Comparison of ENCODE assay signal across 19 mouse cellular contexts in genomic region chr2:28384875-28385274, GRCm38 (mm10).
DNase-seq lines count a peak whose midpoint lies in the region; ATAC-seq and TF ChIP-seq lines count a peak whose summit lies in the region.
"Had no signal": no experiment of that assay in that cellular context is flagged by ENCODE, and none has a peak within 500 bp of the region (broad histone marks: within the 10 kb centered on the region; RNA-seq: fewer than 3 reads in every experiment).

No protein-coding gene starts in this region.

- peak; percentile 49 for ATAC-seq in forebrain, embryonic 12.5 days (ENCODE audit: low FRiP score)
- peak; percentile 20; the same call in 1 of the 2 replicates for ATAC-seq in hindbrain, embryonic 15.5 days (ENCODE audit: low FRiP score, low read depth)
- ATAC-seq in neural tube, embryonic 13.5 days (ENCODE audit: low read depth): peak; percentile 66

- H3K4me2 ChIP-seq in forebrain, embryonic 12.5 days: no peak overlapping the region
- H3K4me2 ChIP-seq in hindbrain, embryonic 15.5 days: no peak overlapping the region
- no peak overlapping the region for H3K4me2 ChIP-seq in neural tube, embryonic 13.5 days
- H3K4me2 ChIP-seq: embryonic facial prominence, embryonic 12.5 days; liver, embryonic 15.5 days had no signal

- no peak overlapping the region for H3K9ac ChIP-seq in forebrain, embryonic 12.5 days
- H3K9ac ChIP-seq in hindbrain, embryonic 15.5 days: no peak overlapping the region
- no peak overlapping the region for H3K9ac ChIP-seq in neural tube, embryonic 13.5 days
- H3K9ac ChIP-seq: embryonic facial prominence, embryonic 12.5 days; liver, embryonic 15.5 days had no signal

- peaks cover 48% of the 10 kb centered on the region for H3K4me1 ChIP-seq in cerebellum, adult 2 months (ENCODE audit: control insufficient read depth, insufficient read depth, low read length)
- peaks cover 63% of the 10 kb centered on the region for H3K4me1 ChIP-seq in forebrain, embryonic 12.5 days
- peaks cover 62% of the 10 kb centered on the region for H3K4me1 ChIP-seq in hindbrain, embryonic 15.5 days (replicated peaks)
- peaks cover 77% of the 10 kb centered on the region for H3K4me1 ChIP-seq in neural tube, embryonic 13.5 days (replicated peaks)
- H3K4me1 ChIP-seq: embryonic facial prominence, embryonic 12.5 days; liver, embryonic 15.5 days had no signal

- H3K36me3 ChIP-seq in forebrain, embryonic 12.5 days (replicated peaks): no peaks in the 10 kb centered on the region
- no peaks in the 10 kb centered on the region for H3K36me3 ChIP-seq in hindbrain, embryonic 15.5 days
- no peaks in the 10 kb centered on the region for H3K36me3 ChIP-seq in neural tube, embryonic 13.5 days
- H3K36me3 ChIP-seq: embryonic facial prominence, embryonic 12.5 days; liver, embryonic 15.5 days had no signal

- TF ChIP-seq CTCF in cerebellum, adult 2 months (IDR thresholded peaks at IDR 0.05; ENCODE audit: borderline replicate concordance, insufficient read depth, low read depth, low read length): no peak

- H3K27me3 ChIP-seq in cerebellum, adult 2 months (ENCODE audit: control insufficient read depth, insufficient read depth, low read length): no peaks in the 10 kb centered on the region
- H3K27me3 ChIP-seq in forebrain, embryonic 12.5 days: peaks cover 3% of the 10 kb centered on the region; the same call in 1 of the 2 replicates
- H3K27me3 ChIP-seq in hindbrain, embryonic 15.5 days: no peaks in the 10 kb centered on the region
- no peaks in the 10 kb centered on the region for H3K27me3 ChIP-seq in neural tube, embryonic 13.5 days
- H3K27me3 ChIP-seq: embryonic facial prominence, embryonic 12.5 days had no signal

- 78% methylated on average over 8 of the region's 8 CpGs for WGBS in cerebellum, adult 2 months
- WGBS in forebrain, embryonic 12.5 days: 21% methylated on average over 8 of the region's 8 CpGs
- WGBS in hindbrain, embryonic 15.5 days: 24% methylated on average over 8 of the region's 8 CpGs
- WGBS in neural tube, embryonic 13.5 days: 31% methylated on average over 8 of the region's 8 CpGs

- peak overlapping the region; percentile 62 for H3K27ac ChIP-seq in cerebellum, adult 2 months (ENCODE audit: insufficient read depth, low read length)
- peak overlapping the region; percentile 77 for H3K27ac ChIP-seq in forebrain, embryonic 12.5 days
- peak overlapping the region; percentile 73 for H3K27ac ChIP-seq in hindbrain, embryonic 15.5 days (replicated peaks)
- peak overlapping the region; percentile 86 for H3K27ac ChIP-seq in neural tube, embryonic 13.5 days (replicated peaks)
- H3K27ac ChIP-seq: embryonic facial prominence, embryonic 12.5 days; liver, embryonic 15.5 days had no signal

- H3K9me3 ChIP-seq in forebrain, embryonic 12.5 days: no peaks in the 10 kb centered on the region
- H3K9me3 ChIP-seq in hindbrain, embryonic 15.5 days: no peaks in the 10 kb centered on the region
- no peaks in the 10 kb centered on the region for H3K9me3 ChIP-seq in neural tube, embryonic 13.5 days
- H3K9me3 ChIP-seq: embryonic facial prominence, embryonic 12.5 days; liver, embryonic 15.5 days had no signal

- no peak for DNase-seq in cerebellum, adult 2 months
- no peak for DNase-seq in cerebellum, adult 9-10 months
- DNase-seq in frontal cortex, adult 2 months (ENCODE audit: extremely low spot score in 1 of 2, low spot score in 1 of 2): no peak
- DNase-seq in gastrocnemius, postnatal 36 days: no peak
- no peak for DNase-seq in heart, adult 8-10 months (ENCODE audit: low spot score)
- DNase-seq: adrenal gland, postnatal 25 days; cerebellum, adult 11 months; heart, adult 11 months; kidney, adult 2 months; layer of hippocampus, adult 9-11 months; left cerebral cortex, postnatal 4 days; lung, postnatal 4 days; right cerebral cortex, postnatal 14 days; thymus, adult 2 months had no signal

- intact Hi-C loops in gastrocnemius, postnatal 36 days (cut with DNase I): no loop called here

- no peak overlapping the region for H3K4me3 ChIP-seq in cerebellum, adult 2 months (replicated peaks; ENCODE audit: insufficient read depth, low read depth, low read length)
- no peak overlapping the region for H3K4me3 ChIP-seq in forebrain, embryonic 12.5 days (replicated peaks)
- no peak overlapping the region for H3K4me3 ChIP-seq in hindbrain, embryonic 15.5 days
- H3K4me3 ChIP-seq in neural tube, embryonic 13.5 days: no peak overlapping the region
- H3K4me3 ChIP-seq: embryonic facial prominence, embryonic 12.5 days; liver, embryonic 15.5 days had no signal

- no peak for TF ChIP-seq POLR2A in cerebellum, adult 2 months (IDR thresholded peaks at IDR 0.05; ENCODE audit: borderline replicate concordance, insufficient read depth, low read length)
